Mouse (Mus musculus): ENCODE data around the gene Noxred1.
"Not testable (repeated sequence)": the region's sequence is repeated elsewhere in the genome, so short reads cannot be mapped to it uniquely, and the experiment has no call there.

The Noxred1 gene

DNA sequence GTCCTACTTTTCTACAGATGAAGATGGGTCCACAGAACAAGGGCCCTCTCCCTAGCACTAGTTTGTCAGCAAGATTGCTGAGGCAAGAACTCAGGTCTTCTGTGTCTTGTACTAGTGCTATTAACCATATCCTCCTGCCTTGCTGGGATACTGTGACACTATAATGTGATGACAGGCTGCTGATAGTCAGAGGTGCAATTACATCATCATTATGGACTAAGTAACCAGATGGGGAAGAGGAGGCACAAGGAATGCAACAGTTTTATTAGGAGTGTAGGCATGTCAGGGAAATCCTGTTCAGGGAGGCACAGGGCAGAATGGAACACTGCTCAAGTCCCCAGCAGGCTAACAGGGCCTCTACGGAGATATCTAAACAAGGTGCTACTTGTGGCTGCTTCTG lies at the start of gene Noxred1:
Gene Noxred1 (minus strand): TSS at position 101 of the 400 bp plus-strand sequence.
- no peak for DNase-seq

DNA sequence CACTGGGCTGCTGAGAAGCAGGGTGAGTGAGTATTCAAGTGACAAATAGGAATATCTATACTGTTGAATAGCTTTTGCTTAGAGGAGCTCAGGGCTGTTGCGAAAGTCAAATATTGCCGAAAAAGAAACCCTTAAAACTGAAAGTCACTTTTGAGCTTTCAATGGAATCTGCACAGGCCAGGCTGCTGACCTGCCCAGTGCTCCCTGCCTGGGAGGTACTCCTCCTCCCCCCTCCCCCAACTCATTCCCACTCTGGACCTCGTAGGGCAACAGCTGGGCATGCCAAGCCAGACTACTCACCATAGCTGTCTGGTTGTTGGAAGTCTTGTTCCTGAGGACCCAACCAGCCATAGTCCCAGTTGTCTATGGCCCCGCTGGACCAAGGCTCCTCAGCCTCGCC lies 46.2 kb upstream of the Noxred1 start:
- DNase-seq, result no peak

DNA sequence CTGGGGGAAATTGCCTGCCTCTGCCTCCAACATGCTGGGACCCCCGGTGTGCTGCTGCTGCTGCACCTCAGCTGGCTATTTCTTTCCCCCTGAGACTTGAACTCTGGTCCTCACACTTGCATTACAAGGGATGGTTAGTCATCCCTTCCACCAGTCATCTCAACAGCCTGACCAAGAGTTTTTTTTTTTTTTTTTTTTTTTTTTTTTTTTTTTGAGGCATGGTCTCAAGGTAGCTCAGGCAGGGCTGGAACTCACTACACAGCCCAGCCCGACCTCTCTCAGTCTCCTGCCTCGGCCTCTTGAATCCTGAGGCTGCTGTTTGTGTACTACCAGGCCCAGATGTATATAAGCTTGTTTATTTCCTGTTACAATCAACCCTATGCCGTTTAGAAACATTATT lies 45.7 kb upstream of the Noxred1 start:
- DNase-seq, result no peak

DNA sequence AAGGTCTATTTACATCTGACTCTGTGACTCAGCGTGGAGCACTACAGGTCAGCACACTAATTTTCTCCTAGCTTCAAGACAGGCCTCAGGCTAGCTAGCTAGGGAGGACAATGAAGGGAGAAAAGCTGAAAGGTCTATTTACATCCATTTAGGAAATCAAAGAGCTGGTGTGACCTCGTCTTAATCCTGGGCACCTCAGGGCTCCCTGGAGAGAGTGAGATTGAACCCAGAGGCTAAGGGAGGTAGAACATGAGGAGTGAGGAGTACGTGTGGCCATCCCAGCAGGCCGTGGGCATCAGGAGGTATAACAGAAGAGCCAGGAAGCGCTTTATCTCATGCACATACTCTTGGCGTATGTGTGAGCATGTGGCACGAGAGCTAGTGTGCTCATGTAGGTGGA lies 45.2 kb upstream of the Noxred1 start:
- DNase-seq, result no peak

DNA sequence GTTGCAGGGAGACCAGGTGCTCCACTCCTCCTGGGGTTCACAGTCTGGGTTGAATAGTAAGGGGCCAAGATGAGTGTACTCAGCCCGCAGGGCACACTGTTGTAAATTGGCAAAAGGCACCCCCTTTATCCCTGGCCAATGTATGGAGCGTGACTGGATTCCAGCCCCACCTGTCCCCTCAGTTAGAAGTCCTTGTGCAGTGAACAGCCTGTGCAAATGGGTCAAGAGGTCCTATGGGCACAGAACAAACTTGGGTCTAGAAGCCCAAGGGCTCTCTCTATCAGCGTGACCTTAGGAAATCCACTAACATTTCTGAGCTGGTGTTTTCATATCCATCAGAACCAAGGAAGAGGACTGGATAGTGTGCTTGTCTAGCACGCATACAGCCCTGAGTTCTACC lies 44.2 kb upstream of the Noxred1 start:
- no peak for DNase-seq

DNA sequence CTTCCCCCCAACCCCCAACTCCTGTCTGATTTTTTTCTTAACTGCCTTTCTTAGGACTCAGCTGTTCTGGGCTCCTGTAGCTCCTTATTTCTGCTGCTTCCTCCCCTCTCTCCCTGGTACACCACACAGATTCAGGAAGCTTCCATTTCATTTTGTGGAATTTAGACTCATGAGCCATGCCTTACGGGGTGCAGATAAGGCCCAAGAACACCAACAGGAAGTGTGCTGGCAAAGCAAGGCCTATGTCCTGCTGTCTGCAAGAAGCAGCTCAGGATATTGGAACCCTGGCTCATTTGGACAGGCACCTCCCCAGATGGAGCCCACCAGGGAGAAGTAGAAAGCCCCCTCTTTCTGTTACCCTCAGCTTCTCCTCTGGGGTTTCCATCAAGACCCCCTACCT lies 43.2 kb upstream of the Noxred1 start:
- DNase-seq, result no peak

DNA sequence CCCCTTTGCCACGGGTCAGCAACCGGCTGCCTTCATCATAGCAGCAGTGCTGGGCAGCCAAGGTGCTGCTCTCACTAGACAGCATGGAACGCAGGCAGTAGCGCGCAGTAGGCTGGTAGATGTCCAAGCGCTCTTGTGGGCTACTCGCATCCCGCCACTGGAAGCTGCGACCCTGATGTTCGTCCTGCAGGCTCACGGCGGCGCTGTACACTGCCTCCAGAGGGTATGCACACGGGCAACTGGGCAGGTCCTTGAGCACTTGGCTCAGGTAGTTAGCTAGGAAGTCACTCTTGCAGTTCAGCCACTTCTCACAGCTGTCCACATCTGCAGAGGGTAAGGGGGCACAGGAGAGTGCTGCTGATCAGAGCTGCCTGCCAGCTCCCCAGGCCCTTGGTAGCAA lies 41.3 kb upstream of the Noxred1 start:
- DNase-seq, result no peak

DNA sequence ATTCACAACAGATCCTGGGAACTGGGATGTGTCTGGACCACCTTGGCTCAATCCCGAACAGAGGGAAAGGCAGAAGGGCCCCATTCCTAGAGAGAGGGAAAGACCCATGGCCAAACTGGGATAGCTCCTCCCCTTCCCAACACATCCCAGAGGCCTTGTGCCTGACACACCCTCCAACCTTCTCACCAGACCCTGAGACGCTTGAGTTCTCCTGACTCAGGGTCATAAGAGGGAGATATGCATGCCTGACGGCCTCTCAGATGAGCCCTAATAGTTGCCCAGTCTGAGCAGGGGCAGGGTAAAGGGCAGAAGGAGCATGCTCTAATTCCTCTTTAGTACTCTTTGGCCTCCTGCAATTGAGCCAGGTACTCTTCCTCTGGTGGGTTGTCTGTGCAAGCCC lies 40.8 kb upstream of the Noxred1 start:
- no peak for DNase-seq

DNA sequence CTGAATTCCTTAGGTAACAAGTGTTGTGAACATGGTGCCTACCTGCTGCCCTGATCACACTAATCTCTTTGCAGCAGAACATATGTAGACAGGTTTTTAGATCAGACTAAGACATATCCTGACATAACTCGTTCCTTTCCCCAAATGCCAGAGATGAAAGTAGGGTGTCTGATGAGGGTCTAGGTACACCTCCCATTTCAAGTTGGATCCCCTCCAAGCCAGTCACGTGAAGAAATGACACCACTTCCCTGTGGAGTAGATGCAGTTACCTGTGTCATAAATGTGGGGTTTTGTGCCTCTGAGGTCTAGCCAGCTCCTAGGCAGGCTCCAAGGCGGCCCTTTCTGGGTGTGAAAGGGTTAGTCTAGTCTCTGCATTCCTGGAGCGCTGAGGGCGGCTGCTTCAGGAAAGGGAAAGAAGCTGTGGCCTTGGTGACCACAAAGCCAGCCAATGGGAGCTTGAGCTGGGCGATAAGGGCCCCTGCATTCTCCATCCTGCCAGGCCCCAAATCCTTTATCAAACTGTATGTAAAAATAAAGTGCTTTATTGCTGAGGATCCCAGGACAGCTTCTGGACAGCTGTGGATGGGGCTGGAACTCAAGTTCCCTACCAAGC lies 39.7 kb upstream of the Noxred1 start:
- no peak for DNase-seq

DNA sequence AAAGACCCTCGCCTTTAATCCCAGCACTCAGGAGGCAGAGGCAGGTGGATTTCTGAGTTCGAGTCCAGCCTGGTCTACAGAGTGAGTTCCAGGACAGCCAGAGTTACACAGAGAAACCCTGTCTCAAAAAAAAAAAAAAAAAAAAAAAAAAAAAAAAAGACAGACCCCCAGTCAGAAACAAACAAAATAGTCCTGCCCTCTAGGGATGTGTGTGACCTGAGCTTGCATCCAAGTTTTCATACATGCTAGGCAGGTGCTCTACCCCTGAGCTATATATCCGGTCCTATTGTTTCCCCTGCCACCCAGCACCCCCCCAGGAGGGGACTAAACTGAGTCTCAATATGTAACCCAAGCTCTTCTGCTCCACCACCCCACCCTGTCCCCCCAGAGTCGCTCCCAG lies 38.7 kb upstream of the Noxred1 start:
- not testable (repeated sequence) for DNase-seq

DNA sequence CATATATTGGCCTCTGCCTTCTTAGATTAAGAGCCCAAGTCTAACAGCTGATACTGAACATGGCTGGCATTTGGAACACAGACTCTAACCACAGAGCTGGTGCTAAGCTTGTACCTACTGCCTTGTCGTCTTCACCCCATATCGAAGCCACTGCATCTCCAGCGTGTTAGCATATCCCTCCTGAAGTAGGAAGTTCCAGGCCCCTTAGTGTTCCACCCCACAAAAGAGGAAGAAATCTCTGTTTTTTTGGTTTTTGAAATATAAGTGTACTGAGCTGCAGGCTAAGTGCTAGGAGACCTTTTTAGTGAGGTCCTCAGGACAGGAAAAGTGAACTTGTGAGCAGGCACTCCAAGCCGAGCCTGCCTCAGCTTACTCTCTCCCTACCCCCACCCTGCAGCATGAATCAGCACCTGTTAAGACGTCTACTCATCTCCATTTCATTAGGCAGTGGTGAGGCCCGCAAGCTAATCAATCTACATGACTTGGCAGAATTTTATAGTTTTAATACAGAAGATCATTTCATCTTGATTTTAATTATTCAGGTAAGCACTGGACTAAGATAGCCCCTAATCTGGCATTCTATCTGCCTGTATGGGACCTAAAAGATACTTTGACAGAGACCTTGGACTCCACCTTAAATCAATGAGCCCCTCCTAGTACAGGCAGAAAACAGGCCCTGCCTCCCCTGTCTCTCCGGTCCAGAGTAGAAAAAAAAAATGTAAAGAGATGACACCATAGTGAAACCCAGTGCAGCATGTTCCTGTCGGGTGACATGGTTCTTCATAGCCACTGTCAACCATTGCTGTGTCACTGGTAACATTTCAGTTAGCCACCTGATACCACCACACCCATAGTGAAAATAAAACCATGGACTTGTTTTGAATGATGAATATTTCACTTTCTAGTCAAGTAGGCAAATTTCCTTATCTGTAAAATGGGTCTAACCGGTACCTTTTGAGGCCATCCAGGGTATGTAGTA lies 36.6 kb upstream of the Noxred1 start:
- no peak for DNase-seq

DNA sequence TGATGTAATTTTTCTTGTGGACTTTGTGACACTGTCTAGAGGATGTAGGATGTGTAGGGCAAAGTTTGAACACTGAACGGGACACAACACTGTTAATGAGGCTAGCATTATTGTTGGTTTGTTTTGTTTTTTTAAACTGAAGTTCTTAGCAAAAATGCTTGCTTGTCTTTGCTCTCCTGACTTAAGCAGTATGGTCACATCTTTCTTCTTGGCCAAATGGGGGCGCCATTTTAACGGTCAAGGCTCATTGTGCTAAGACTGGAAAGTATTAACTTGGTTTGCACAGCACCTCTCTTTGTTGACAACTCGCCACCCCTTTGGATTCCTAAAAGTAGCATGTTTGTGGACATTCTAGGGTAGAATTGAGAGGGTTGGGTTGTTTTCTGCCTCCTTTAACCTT lies 29.1 kb upstream of the Noxred1 start:
- no peak for DNase-seq

DNA sequence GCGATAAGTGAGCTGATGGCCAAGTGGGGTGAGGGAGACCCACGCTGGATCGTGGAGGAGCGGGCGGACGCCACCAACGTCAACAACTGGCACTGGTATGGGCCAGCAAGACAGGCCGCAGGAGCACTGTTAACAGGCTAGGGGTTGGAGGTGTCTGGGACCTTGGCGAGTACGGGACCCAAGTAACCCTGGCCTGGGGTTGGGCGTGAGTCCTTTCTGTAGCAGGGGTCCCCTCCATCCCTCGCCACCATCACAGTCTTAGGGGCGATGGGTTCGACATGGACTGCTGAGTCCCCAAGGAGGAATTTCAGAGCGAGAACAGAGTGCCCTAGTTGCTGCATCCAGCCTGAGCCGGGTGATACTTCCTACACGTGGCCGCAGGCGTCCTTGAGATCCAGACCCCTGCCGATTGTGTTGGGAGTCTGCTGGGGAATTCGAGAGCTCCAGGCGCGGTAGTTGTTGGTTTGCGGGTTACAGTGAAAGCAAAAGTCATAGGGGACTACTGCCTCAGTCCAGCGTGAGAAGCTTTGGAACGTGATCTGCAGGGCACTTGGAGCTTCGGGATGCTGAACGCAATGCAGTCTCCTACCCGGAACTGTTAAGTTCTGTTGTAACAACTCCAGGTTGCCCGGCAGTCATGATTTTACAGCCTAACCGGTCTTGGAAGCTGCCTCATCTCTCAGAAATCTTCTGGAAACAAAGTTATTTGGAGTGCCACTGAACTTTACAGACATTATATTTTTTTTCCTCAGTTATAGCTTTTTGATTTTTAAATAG lies 28.5 kb upstream of the Noxred1 start:
- peak; percentile 33 for DNase-seq

DNA sequence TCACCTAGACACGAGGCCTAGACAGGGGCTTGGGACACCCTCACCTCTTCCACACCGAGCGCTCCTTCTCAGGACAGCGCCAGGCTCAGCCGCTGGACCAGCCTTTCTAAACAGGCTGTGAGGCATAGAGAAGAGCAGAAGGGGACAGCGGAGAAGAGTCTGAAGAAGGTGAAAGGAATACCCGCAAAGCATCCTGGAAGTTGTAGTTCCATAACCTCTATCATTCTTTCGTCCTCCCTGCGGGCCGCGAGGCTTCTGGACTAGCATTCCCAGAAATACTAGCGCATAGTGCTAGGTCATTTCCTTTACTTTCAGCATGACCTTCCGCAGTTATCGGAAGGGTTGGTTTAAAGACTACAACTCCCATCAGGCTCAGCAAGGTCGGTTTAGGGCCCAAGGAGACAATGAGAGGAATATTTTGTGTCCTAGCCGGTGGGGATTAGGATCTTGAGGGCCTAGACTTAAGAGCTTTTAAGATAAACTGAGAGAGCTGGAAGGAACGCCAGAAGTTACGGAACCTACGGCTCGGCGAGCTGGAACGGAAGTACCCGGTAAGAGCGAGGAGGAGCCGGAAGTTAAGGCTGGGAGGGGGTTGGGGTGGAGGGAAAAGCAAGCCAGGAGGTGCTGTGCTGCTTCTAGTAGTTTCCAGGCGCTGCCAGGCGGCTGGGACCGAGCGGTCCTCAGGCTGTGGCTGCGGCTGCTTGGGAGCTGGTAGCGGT lies 27.7 kb upstream of the Noxred1 start, which contains the start of the genes Vipas39 and Ahsa1:
Gene Vipas39 (minus strand): TSS at position 149 of the 719 bp plus-strand sequence.
Gene Ahsa1 (plus strand): TSS at position 372 of the 719 bp plus-strand sequence.
- DNase-seq, result peak; percentile 88

DNA sequence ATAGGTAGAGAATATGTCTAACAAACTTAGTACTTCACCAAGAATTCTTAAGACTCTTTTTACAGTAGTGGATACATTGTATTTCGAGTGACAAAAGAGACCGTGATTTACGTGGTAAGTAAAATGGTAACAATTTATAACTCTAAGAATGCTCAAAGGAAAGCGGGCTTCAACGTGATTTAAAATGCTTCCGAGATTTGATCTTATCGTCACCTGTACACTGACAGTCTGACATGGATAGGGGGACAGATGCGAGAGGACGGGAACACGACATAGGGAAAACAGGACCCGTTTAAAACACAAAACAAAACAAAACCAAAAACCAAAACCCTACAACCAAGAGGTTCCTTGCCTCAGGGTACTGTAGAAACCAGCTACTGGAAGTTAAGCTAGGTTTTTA lies 26.9 kb upstream of the Noxred1 start:
- no peak for DNase-seq

DNA sequence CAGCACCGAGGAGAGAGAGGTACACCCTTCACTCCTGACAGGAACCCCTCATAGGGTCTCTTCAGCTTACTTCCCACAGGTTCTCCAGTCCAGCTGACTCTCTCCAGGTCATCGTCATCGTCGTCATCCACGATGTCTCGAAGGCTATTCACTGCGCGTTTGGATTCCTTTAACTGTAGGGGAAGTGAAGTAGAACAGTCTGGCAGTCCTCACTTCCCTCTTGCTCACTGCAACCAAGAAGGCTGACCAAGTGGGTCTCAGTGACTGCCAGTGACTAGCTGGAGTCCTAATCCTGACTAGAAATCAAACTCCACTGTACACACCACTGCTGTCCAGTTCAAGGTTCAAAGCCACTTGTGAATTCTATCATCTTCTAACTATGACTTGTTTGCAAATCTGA lies 22.0 kb upstream of the Noxred1 start:
- no peak for DNase-seq

DNA sequence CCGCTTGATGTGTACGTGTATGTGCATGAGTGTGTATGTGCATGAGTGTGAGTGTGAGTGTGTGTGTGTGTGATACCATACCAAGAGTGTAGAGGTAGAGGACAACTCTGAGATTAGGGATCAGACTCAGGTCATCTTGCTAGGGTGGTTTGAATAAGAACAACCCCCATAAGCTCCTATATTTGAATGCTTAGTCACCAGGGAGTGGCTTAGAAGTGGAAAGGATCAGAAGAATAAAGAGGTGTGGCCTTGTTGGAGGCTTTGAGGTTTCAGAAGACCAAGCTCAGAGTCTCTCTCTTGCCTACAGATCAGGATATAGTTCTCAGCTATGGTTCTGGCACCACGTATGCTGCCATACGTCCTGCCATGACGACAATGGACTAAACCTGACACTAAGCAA lies 18.1 kb upstream of the Noxred1 start:
- DNase-seq, result no peak

DNA sequence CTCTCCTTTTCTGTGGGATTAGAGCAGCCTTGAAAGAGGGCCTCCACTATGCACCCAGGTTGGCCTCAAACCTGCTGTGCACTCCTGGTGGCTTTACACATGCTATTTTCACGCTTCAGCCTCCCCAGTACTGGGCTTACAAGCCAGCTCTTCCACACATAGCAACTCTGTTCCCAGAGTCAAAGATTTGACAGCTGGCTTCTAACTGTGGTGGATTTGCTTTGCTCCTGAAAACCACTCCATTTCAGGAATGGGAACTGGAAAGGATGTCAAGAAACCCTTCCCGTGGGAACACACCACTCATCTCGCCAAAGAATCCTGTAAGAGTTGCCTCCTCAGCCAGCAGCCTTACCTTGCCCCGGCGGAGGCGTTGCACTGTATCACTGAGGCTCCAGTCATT lies 15.3 kb upstream of the Noxred1 start:
- no peak for DNase-seq

DNA sequence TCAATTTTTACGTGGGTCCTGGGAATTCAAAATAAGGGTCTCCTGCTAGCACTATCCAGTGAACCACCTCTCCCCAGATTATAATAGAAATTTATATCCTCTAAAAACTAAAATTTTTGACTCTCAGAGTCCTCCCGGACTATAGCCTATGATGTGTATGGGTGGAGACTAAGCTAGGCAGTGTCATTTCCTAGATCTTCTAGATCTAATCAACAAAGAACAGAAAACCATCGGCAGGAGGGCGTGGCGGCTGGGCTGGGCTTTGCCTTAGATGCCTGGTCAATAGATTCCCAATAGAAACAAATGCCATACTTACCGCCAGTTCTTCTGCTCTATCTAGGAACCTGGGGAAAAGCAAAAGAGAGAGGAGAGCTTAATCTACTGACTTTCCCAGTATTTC lies 11.6 kb upstream of the Noxred1 start:
- no peak for DNase-seq

DNA sequence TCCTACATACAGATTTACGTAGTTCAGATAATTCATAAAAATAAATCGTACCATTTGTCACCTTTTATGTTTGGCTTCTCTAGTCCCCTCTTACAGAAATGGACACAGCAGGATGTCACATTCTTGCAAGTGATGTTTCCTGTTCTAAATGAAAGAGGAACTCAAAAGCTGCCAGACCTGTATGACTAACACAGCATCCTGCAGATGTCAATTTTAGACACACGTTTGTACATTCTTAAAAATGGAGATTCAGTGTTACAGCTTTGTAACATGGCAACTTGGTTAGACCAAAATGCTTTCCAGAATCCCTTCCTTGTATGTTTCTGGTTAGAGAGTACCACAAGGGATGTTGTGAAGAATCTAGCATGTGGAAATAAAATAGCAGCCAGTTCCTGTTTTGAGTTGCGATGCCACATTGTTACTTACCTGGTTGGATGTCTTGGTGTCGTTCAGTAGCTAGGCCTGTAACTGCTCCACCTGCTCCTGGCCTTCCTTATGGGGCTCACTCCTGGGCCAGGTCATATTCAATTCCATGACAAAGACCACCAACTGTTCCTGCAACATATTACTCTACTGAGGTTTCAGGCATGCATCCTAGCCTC lies 1.5 kb downstream of the Noxred1 start:
- DNase-seq, result no peak

DNA sequence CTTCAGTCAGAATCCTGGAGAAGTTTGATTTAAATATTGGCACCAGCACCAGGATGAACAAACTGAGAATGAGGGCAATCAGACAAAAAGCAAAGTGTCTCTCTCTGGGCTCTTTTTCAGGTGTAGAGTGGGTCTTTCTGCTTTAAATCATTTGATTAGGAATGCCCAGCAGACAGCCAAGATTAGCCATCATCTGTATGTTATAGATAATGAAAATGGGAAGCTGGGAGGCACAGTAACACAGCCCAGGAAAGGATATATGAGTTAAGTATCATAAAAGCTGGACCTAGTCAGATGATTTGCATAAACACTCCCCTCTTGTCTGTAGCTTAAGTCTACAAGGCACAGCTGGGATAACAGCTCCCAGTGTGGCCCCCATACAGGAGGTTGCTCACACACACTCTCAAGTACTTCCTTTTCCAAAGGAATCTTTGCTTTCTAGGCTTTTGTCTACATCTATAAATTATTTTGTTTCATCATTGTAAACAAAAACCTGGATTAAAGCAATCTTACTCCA lies 8.1 kb downstream of the Noxred1 start:
- no peak for DNase-seq

DNA sequence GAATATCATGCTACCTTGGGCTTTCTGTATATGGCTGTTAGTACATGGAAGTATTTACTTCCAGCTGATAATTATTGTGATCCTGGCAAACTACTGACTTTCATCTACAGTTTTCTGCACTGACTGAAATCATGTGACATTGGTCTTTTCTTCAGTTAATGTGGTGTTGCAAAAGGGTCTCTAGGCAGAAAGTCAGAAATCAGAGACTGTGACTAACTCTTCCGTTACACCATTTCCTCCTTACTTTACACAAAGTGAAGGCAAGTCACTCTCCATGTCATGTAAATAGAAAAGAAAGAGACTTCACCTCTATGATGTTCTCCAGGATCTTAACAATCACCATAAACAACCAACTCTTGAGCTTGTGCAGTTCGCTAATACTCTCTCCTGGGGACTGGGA lies 8.9 kb downstream of the Noxred1 start:
- no peak for DNase-seq
